Mouse (Mus musculus): Measurements from ENCODE around the gene Fbxo11. TPM values are rescaled to one million over a fixed set of nuclear protein-coding genes. Genes with fewer than 3 reads are reported as not detected.

Gene Fbxo11
- total and polyA plus RNA-seq, 3 experiments: 9.4 to 91.4 (median 17.5) TPM

GRCm38 (mm10) chr17:88063980-88064346, 1.1 kb downstream of the Fbxo11 start:
- peak; percentile 80 for DNase-seq (ENCODE audit: low read depth, low spot score)
- peaks cover 0 to 28% of the 10 kb centered on the region in 2 experiments; a peak in 2 of 4 replicates for H3K36me3 ChIP-seq (ENCODE audit: control insufficient read depth in 1 of 2, insufficient read depth in 2 of 2, low read length in 2 of 2)
- peak overlapping the region; percentile 80 to 83 for H3K4me3 ChIP-seq (ENCODE audit: control insufficient read depth in 1 of 2, insufficient read depth in 1 of 2, low read depth in 2 of 2, low read length in 2 of 2)
- no peaks in the 10 kb centered on the region for H3K27me3 ChIP-seq (ENCODE audit: control insufficient read depth in 1 of 2, insufficient read depth in 2 of 2, low read length in 2 of 2)
- H3K9ac ChIP-seq (ENCODE audit: control insufficient read depth, low read depth, low read length, poor library complexity, severe bottlenecking): peak overlapping the region; percentile 82
- no peaks in the 10 kb centered on the region for H3K9me3 ChIP-seq (replicated peaks; ENCODE audit: insufficient read depth, low read length)
- peaks cover 8 to 10% of the 10 kb centered on the region in 2 experiments for H3K4me1 ChIP-seq (ENCODE audit: control insufficient read depth in 1 of 2, insufficient read depth in 2 of 2, low read length in 2 of 2)
- H3K79me2 ChIP-seq (ENCODE audit: control insufficient read depth, insufficient read depth, low read length, poor library complexity): peaks cover 58% of the 10 kb centered on the region
- peak overlapping the region; percentile 13 for H3K27ac ChIP-seq (ENCODE audit: control insufficient read depth, low read depth, low read length)
- TF ChIP-seq SMC3 (IDR thresholded peaks at IDR 0.05; ENCODE audit: low read depth, low read length) (no peak), JUND (IDR thresholded peaks at IDR 0.05; ENCODE audit: low read depth, low read length) (no peak), MAX (IDR thresholded peaks at IDR 0.05; ENCODE audit: low read length) (peak; percentile 71; the same call in 1 of the 2 replicates), NELFE (IDR thresholded peaks at IDR 0.05; ENCODE audit: low read depth, low read length) (peak; percentile 27; the same call in 1 of the 2 replicates), TAL1 (IDR thresholded peaks at IDR 0.05; ENCODE audit: low read length) (no peak), CTCF (IDR thresholded peaks at IDR 0.05 in 2 of 3, conservative IDR thresholded peaks at IDR 0.05 in 1 of 3; ENCODE audit: control insufficient read depth in 1 of 3, insufficient read depth in 1 of 3, low read depth in 2 of 3, low read length in 3 of 3, poor library complexity in 1 of 3, severe bottlenecking in 1 of 3) (no peak), KAT2A (conservative IDR thresholded peaks at IDR 0.05; ENCODE audit: low read depth, low read length) (no peak), MXI1 (IDR thresholded peaks at IDR 0.05; ENCODE audit: low read depth, low read length) (peak; percentile 85), MYC (IDR thresholded peaks at IDR 0.05; ENCODE audit: low read depth, low read length) (peak; percentile 52; the same call in 1 of the 2 replicates), USF1 (IDR thresholded peaks at IDR 0.05; ENCODE audit: low read depth, low read length) (no peak), CHD2 (IDR thresholded peaks at IDR 0.05; ENCODE audit: low read length) (no peak), BHLHE40 (IDR thresholded peaks at IDR 0.05; ENCODE audit: borderline replicate concordance, low read depth, low read length) (no peak), CHD1 (IDR thresholded peaks at IDR 0.05; ENCODE audit: low read depth, low read length) (0 out of 2 replicates have a peak, but pooled peaks have one; percentile 28), NRF1 (IDR thresholded peaks at IDR 0.05; ENCODE audit: insufficient read depth, low read depth, low read length, poor library complexity, severe bottlenecking) (no peak), RAD21 (IDR thresholded peaks at IDR 0.05; ENCODE audit: low read depth, low read length) (no peak), E2F4 (IDR thresholded peaks at IDR 0.05; ENCODE audit: borderline replicate concordance, low read depth, low read length) (peak; percentile 29; the same call in 1 of the 2 replicates), MYB (IDR thresholded peaks at IDR 0.05; ENCODE audit: low read depth, low read length) (no peak), MAFK (IDR thresholded peaks at IDR 0.05; ENCODE audit: borderline replicate concordance, low read depth, low read length) (no peak), POLR2AphosphoS2 (IDR thresholded peaks at IDR 0.05; ENCODE audit: low read length) (no peak), MEF2A (IDR thresholded peaks at IDR 0.05; ENCODE audit: extremely low read depth, insufficient replicate concordance, low read depth, low read length, poor library complexity, severe bottlenecking) (no peak), RCOR1 (IDR thresholded peaks at IDR 0.05; ENCODE audit: low read depth, low read length) (no peak), TBP (IDR thresholded peaks at IDR 0.05; ENCODE audit: low read depth, low read length) (no peak), ZMIZ1 (IDR thresholded peaks at IDR 0.05; ENCODE audit: low read depth, low read length) (0 out of 2 replicates have a peak, but pooled peaks have one; percentile 31), ZNF384 (IDR thresholded peaks at IDR 0.05; ENCODE audit: low read depth, low read length) (no peak), ELF1 (IDR thresholded peaks at IDR 0.05; ENCODE audit: low read depth, low read length) (no peak), ZC3H11A (IDR thresholded peaks at IDR 0.05; ENCODE audit: low read depth, low read length) (no peak), POLR2A (IDR thresholded peaks at IDR 0.05; ENCODE audit: control insufficient read depth in 1 of 2, insufficient read depth in 1 of 2, low read depth in 1 of 2, low read length in 2 of 2, poor library complexity in 1 of 2) (no peak), HCFC1 (IDR thresholded peaks at IDR 0.05; ENCODE audit: low read depth, low read length) (no peak), MAZ (IDR thresholded peaks at IDR 0.05; ENCODE audit: low read depth, low read length) (peak; percentile 51; the same call in 1 of the 2 replicates), GATA1 (IDR thresholded peaks at IDR 0.05; ENCODE audit: low read depth, low read length) (no peak), UBTF (IDR thresholded peaks at IDR 0.05; ENCODE audit: borderline replicate concordance, insufficient read depth, low read depth, low read length) (0 out of 2 replicates have a peak, but pooled peaks have one; percentile 19), TCF12 (IDR thresholded peaks at IDR 0.05; ENCODE audit: low read depth, low read length) (no peak), EP300 (IDR thresholded peaks at IDR 0.05; ENCODE audit: low read depth in 1 of 2, low read length in 2 of 2) (no peak), ZKSCAN1 (IDR thresholded peaks at IDR 0.05; ENCODE audit: low read depth, low read length) (no peak), POLR2AphosphoS5 (IDR thresholded peaks at IDR 0.05; ENCODE audit: borderline replicate concordance, low read depth, low read length) (no peak), ETS1 (IDR thresholded peaks at IDR 0.05; ENCODE audit: low read depth, low read length) (no peak), USF2 (IDR thresholded peaks at IDR 0.05; ENCODE audit: borderline replicate concordance in 1 of 2, insufficient read depth in 1 of 2, low read depth in 1 of 2, low read length in 2 of 2) (no peak), SIN3A (IDR thresholded peaks at IDR 0.05; ENCODE audit: low read length) (peak; percentile 23; the same call in 1 of the 2 replicates)

All from MEL (cell line).